Mouse (Mus musculus): ENCODE measurements around the gene Draxin. TPM values are rescaled to one million over a fixed set of nuclear protein-coding genes. Genes with fewer than 3 reads are reported as not detected.

The Draxin gene
- total and polyA plus RNA-seq, 3 experiments, result 0.04 TPM; not detected in 2

GRCm38 (mm10) chr4:148166986-148167385, 36.5 kb upstream of the Draxin start:
- no peak overlapping the region for H3K27ac ChIP-seq (ENCODE audit: insufficient read depth, low read depth)
- peak; percentile 41 for DNase-seq (ENCODE audit: extremely low read depth)
- H3K4me2 ChIP-seq (ENCODE audit: insufficient read depth, low read depth, poor library complexity, severe bottlenecking), result no peak overlapping the region
- H3K9ac ChIP-seq (ENCODE audit: insufficient read depth, low read depth), result no peak overlapping the region
- TF ChIP-seq TBP (conservative IDR thresholded peaks at IDR 0.05; ENCODE audit: low read depth, low read length) (no peak), MAX (IDR thresholded peaks at IDR 0.05; ENCODE audit: low read length) (no peak), POLR2A (IDR thresholded peaks at IDR 0.05; ENCODE audit: low read depth, low read length) (no peak), SMC3 (IDR thresholded peaks at IDR 0.05; ENCODE audit: low read depth, low read length) (peak; percentile 61), JUN (IDR thresholded peaks at IDR 0.05; ENCODE audit: insufficient read depth, low read depth, low read length) (no peak), MEF2A (IDR thresholded peaks at IDR 0.05; ENCODE audit: borderline replicate concordance, low read depth, low read length) (no peak), UBTF (IDR thresholded peaks at IDR 0.05; ENCODE audit: low read depth, low read length) (no peak), ZKSCAN1 (IDR thresholded peaks at IDR 0.05; ENCODE audit: borderline replicate concordance, low read depth, low read length) (no peak), RAD21 (IDR thresholded peaks at IDR 0.05; ENCODE audit: low read depth, low read length) (peak; percentile 56), GABPA (IDR thresholded peaks at IDR 0.05; ENCODE audit: insufficient replicate concordance, low read depth, low read length) (no peak), CTCF (conservative IDR thresholded peaks at IDR 0.05 in 1 of 2, IDR thresholded peaks at IDR 0.05 in 1 of 2; ENCODE audit: low read depth in 2 of 2, low read length in 2 of 2) (peak in 1 of 2 experiments; percentile 78; a peak in 3 of 4 replicates), MYC (IDR thresholded peaks at IDR 0.05; ENCODE audit: low read depth, low read length) (no peak)
- H3K9me3 ChIP-seq (replicated peaks; ENCODE audit: low read length), result no peaks in the 10 kb centered on the region
- in situ Hi-C loops (cut with MboI; ENCODE audit: low pct_ligation_motif_present, low pct_unique_long_range_greater_than_20kb, low sequenced_read_pairs), result loop anchor here (25.0 kb wide), 1 partner anchor 445 kb away; the partner anchor contains the start of gene Masp2
- H3K36me3 ChIP-seq (replicated peaks in 1 of 2; ENCODE audit: control insufficient read depth in 1 of 2, insufficient read depth in 1 of 2, low read length in 1 of 2), result no peaks in the 10 kb centered on the region
- dilution Hi-C loops (cut with MboI; ENCODE audit: extremely low pct_ligation_motif_present, extremely low pct_unique_long_range_greater_than_20kb, low sequenced_read_pairs), result no loop called here
- no peak overlapping the region for H3K4me3 ChIP-seq (replicated peaks in 1 of 3; ENCODE audit: low read depth in 2 of 3, low read length in 2 of 3, poor library complexity in 1 of 3)
- H3K27me3 ChIP-seq (replicated peaks), result peaks cover 76% of the 10 kb centered on the region
- no peaks in the 10 kb centered on the region for H3K79me2 ChIP-seq (replicated peaks; ENCODE audit: control insufficient read depth, extremely low read depth, insufficient read depth, poor library complexity, severe bottlenecking)
- H3K4me1 ChIP-seq (ENCODE audit: control insufficient read depth in 1 of 2, insufficient read depth in 2 of 2), result peaks cover 2 to 4% of the 10 kb centered on the region in 2 experiments; a peak in 2 of 4 replicates

GRCm38 (mm10) chr4:148166431-148166830, 35.9 kb upstream of the Draxin start:
- H3K4me2 ChIP-seq (ENCODE audit: insufficient read depth, low read depth, poor library complexity, severe bottlenecking), result no peak overlapping the region
- peaks cover 76% of the 10 kb centered on the region for H3K27me3 ChIP-seq (replicated peaks)
- no peak for DNase-seq (ENCODE audit: extremely low read depth)
- dilution Hi-C loops (cut with MboI; ENCODE audit: extremely low pct_ligation_motif_present, extremely low pct_unique_long_range_greater_than_20kb, low sequenced_read_pairs) (no loop called here), in situ Hi-C loops (cut with MboI; ENCODE audit: low pct_ligation_motif_present, low pct_unique_long_range_greater_than_20kb, low sequenced_read_pairs) (loop anchor here (25.0 kb wide), 1 partner anchor 446 kb away; the partner anchor contains the start of gene Masp2)
- no peaks in the 10 kb centered on the region for H3K79me2 ChIP-seq (replicated peaks; ENCODE audit: control insufficient read depth, extremely low read depth, insufficient read depth, poor library complexity, severe bottlenecking)
- no peak overlapping the region for H3K27ac ChIP-seq (ENCODE audit: insufficient read depth, low read depth)
- H3K36me3 ChIP-seq (replicated peaks in 1 of 2; ENCODE audit: control insufficient read depth in 1 of 2, insufficient read depth in 1 of 2, low read length in 1 of 2), result no peaks in the 10 kb centered on the region
- peaks cover 2 to 4% of the 10 kb centered on the region in 2 experiments; a peak in 2 of 4 replicates for H3K4me1 ChIP-seq (ENCODE audit: control insufficient read depth in 1 of 2, insufficient read depth in 2 of 2)
- H3K9ac ChIP-seq (ENCODE audit: insufficient read depth, low read depth), result no peak overlapping the region
- TF ChIP-seq RAD21 (IDR thresholded peaks at IDR 0.05; ENCODE audit: low read depth, low read length) (no peak), MEF2A (IDR thresholded peaks at IDR 0.05; ENCODE audit: borderline replicate concordance, low read depth, low read length) (no peak), CHD2 (IDR thresholded peaks at IDR 0.05; ENCODE audit: low read length) (no peak), ETS1 (conservative IDR thresholded peaks at IDR 0.05; ENCODE audit: low read depth, low read length) (no peak), MAX (IDR thresholded peaks at IDR 0.05; ENCODE audit: low read length) (no peak), JUND (conservative IDR thresholded peaks at IDR 0.05; ENCODE audit: low read depth, low read length) (no peak), EP300 (IDR thresholded peaks at IDR 0.05; ENCODE audit: low read length) (no peak), MYC (IDR thresholded peaks at IDR 0.05; ENCODE audit: low read depth, low read length) (no peak), USF2 (conservative IDR thresholded peaks at IDR 0.05; ENCODE audit: low read depth, low read length) (no peak), ZC3H11A (IDR thresholded peaks at IDR 0.05; ENCODE audit: low read depth, low read length) (no peak), MAFK (IDR thresholded peaks at IDR 0.05; ENCODE audit: insufficient replicate concordance, low read length) (no peak)
- H3K4me3 ChIP-seq (replicated peaks in 1 of 3; ENCODE audit: low read depth in 2 of 3, low read length in 2 of 3, poor library complexity in 1 of 3), result no peak overlapping the region
- H3K9me3 ChIP-seq (replicated peaks; ENCODE audit: low read length), result no peaks in the 10 kb centered on the region
